Mouse (Mus musculus): ENCODE data around the gene Dnajc11. TPM values are rescaled to one million over a fixed set of nuclear protein-coding genes. Genes with fewer than 3 reads are reported as not detected.

The Dnajc11 gene
- total RNA-seq, 2 experiments from 2014 or later, result 70.8 to 74.7 TPM

GRCm38 (mm10) chr4:151919900-151920643 is 13.4 kb upstream of the Dnajc11 start:
- intact Hi-C loops (cut with DNase I), result loop anchor here (5.0 to 10.0 kb wide), 2 partner anchors 53 to 765 kb away; no protein-coding TSS in a partner anchor
- peak in 1 of 2 experiments; percentile 63 for DNase-seq (ENCODE audit: low spot score in 2 of 2)

DNA sequence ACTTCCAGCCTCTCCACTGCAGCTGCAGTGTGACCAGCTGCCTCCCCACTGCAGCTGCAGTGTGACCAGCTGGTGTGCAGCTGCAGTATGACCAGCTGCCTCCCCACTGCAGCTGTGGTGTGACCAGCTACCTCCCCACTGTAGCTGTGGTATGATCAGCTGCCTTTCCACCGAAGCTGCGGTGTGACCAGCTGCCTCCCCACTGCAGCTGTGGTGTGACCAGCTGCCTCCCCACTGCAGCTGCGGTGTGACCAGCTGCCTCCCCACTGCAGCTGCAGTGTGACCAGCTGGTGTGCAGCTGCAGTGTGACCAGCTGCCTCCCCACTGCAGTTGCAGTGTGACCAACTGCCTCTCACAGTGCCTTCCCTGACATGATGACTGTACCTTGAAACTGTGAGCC is 11.4 kb upstream of the Dnajc11 start:
- intact Hi-C loops (cut with DNase I), result loop anchor here (5.0 kb wide), 1 partner anchor 55 kb away; no protein-coding TSS in a partner anchor
- DNase-seq (ENCODE audit: low spot score in 2 of 2), result no peak

- no peak for DNase-seq (ENCODE audit: low spot score in 2 of 2)
- intact Hi-C loops (cut with DNase I), result no loop called here
These were observed 651 bp upstream of the Dnajc11 start for GRCm38 (mm10) chr4:151932576-151933504.

DNA sequence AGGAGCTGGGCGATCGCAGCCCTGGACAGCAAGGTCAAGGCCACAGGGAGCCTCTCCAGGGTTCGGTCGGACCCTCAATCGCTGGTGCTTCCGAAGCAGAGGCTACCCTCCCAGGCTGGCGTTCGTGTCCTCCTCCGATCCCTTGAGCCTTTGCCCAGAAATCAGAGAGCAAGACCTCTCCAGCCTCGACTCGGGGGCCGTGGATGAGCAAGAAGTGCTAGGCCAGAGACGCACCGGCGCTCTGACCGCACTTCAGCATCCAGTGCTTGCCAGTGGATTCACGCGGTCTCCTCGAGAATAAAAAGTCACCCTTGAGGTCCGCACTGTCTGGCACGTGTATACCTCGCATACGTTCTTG is 703 bp downstream of the Dnajc11 start:
- intact Hi-C loops (cut with DNase I), result no loop called here

GRCm38 (mm10) chr4:151937441-151937840 is 4.0 kb downstream of the Dnajc11 start:
- intact Hi-C loops (cut with DNase I), result no loop called here
- DNase-seq (ENCODE audit: low spot score in 2 of 2), result no peak

More for the DNA sequence above, 703 bp downstream of the Dnajc11 start:
- peak in 1 of 2 experiments; percentile 18 for DNase-seq (ENCODE audit: low spot score in 2 of 2)

- no peak for DNase-seq (ENCODE audit: low spot score in 2 of 2)
- intact Hi-C loops (cut with DNase I), result no loop called here
These were observed 4.6 kb downstream of the Dnajc11 start for GRCm38 (mm10) chr4:151938089-151938488.

DNA sequence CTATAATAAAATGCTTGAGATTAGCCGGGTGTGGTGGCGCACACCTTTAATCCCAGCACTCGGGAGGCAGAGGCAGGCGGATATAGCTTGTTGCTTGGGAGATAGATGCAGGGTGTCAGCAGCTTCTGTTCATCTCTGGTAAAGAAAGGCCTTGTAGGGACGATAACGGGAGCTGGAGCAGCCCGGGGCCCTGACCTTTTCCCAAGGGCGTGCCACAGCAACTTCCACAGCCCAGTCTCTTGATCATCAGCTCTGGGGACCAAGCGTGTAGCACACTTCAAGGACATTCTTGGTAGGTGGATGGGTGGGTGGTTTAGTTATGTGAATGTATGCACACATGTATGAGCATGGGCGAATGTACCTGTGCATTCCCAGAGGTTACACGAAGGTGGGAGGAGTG is 12.7 kb downstream of the Dnajc11 start:
- no peak for DNase-seq (ENCODE audit: low spot score in 2 of 2)

DNA sequence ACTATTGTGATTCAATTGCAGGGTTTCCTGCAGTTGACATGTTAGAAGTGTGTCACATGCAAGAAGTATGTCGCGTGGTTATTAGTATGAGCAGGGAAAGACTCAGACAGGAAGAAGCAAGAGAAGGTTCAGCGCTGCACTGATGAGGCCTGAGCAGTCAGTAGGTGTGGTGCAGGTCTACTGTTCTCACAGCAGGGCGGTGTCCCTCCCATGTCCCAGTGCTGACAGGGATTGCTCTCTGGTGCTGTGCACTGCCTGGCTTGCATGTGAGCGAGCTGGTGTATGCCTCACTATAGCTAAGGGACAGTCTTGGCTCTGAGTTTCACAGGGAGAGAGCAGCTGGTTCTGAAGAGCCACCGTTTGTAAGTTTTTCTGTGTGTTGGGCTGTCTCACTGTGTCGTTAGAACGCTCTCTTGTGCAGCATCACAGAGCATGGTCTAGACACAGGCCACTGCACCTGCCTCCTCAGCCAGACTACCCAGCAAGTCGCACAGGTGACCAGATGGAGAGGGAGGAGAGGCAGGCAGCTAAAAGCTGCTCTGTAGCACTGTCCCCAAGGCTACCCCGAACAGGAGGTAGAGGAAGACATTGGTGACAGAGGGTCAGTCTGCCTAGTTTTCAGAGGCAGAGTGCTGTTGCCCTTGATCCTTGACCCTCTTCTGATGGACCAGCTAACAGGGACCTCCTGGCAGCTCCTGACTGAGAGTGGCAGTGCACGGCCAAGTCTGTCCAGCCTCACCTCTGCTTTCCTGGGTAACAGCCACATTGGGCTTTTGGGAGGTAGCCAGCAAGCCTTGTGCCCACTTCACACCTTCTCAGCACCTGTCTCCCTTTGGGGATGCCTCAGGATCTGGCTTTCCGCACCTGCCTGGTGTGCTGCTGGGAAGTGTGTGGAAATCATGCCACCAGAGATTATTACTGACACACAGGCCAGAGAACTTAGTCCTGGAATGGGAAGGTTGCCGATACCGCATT is 15.3 kb downstream of the Dnajc11 start:
- DNase-seq (ENCODE audit: low spot score in 2 of 2), result no peak
- intact Hi-C loops (cut with DNase I), result no loop called here

More for the DNA sequence above, 12.7 kb downstream of the Dnajc11 start:
- intact Hi-C loops (cut with DNase I), result no loop called here

GRCm38 (mm10) chr4:151953209-151953608 is 19.7 kb downstream of the Dnajc11 start:
- DNase-seq (ENCODE audit: low spot score in 2 of 2), result no peak
- intact Hi-C loops (cut with DNase I), result no loop called here

- DNase-seq (ENCODE audit: low spot score in 2 of 2), result no peak
- intact Hi-C loops (cut with DNase I), result no loop called here
These were observed 22.3 kb downstream of the Dnajc11 start for GRCm38 (mm10) chr4:151955791-151956190.

DNA sequence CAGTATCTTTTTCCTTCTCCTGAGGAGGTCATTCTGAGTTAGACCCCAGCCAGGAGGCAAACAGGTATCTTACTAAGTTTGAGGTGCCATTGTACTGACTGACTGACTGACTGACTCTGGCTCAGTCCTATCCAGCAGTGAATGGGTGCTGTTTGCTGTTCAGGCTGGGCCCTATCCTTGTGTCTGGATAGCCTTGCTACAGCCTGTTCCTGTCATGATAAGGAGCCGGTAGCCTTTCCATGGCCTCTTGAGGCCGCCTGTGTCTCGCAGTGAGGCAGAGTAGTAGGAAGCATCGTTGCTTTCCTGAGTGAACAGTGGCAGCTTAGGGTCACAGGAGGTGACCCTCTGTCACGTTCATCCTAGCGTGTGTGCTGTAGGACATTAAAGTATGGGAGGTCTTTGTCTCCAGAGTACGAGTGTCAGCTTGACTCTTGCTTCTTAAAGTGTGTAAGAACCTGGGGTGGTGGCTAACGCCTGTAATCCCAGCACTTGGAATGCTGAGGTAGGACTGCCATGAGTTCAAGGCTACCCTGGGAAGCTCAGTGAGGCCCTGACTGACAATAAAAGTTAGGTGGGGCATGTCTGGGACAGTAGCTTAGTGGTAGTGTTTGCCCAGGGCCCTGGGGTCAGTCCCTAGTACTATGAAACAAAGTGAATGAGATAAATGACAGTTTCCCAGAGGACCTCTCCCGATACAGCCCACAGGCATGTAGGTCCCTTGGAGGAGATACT is 24.3 kb downstream of the Dnajc11 start:
- intact Hi-C loops (cut with DNase I), result no loop called here
- DNase-seq (ENCODE audit: low spot score in 2 of 2), result no peak

GRCm38 (mm10) chr4:151959849-151960512 is 26.5 kb downstream of the Dnajc11 start:
- intact Hi-C loops (cut with DNase I), result no loop called here
- no peak for DNase-seq (ENCODE audit: low spot score in 2 of 2)

DNA sequence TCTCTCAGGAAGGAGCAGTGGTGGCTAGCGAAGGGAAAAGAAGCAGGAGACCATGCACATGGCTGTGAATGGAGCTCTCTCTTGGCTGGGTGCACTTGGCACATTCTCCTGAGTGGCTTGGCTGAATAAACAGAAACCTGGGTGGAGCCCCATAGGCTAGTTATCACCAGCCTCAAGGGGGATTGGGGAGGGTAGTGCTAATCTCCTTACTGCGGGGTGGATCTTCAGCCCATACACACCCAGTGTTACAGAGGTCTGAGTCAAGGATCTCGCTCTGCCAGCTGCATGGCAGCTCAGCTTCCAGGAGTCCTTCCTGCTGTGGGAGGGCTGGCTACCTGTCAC is 27.0 kb downstream of the Dnajc11 start:
- DNase-seq (ENCODE audit: low spot score in 2 of 2), result no peak
- intact Hi-C loops (cut with DNase I), result no loop called here

DNA sequence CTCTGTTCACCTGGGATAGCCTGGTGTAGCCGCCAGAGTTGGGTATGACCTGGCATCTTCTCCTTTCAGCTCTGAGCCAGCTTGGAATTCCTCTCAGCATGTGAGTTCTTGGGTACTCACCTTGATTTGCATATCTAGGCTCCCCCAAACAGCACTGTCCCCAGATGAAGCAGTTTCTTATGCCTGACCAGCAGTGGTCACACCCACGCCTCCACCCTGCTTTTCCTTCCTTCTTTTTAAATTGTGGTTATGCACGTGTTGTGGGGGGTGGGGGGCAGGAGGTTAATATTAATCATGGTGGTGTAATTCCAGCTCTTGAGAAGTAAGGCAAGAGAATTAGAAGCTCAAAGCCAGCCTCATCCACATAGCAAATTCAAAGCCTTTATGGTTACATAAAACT is 29.3 kb downstream of the Dnajc11 start:
- intact Hi-C loops (cut with DNase I), result no loop called here
- DNase-seq (ENCODE audit: low spot score in 2 of 2), result no peak

DNA sequence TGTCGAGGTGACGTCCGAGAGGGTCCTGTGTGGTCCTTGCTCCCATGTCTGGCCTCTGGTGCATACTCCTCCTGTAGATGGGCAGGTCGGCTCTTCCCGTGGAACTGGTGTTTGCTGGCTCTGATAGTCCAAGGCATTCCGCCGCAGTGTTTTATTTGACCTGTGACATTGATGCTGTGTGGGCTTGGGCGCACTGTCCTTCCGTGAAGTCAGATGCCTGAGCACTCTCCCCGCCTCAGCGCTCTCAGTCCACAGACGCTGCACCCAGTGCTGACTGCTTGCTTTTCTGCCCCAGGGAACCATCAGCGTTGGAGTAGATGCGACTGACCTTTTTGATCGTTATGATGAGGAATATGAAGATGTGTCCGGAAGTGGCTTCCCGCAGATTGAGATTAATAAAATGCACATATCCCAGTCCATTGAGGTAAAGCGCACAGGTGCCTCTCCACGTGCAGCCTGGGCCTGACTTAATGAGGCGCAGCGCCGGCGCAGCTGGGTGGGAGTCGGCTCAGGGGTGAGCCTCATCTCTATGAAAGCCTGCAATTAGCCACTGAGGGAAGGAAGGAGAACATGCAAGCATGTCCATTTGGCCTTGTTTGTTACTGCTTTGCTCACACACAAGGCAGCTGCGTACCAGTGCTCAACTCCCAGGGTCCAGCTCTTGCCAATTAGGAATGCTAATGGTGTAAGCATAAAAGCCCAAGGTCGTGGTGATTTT is 34.9 kb downstream of the Dnajc11 start:
- no peak for DNase-seq (ENCODE audit: low spot score in 2 of 2)
- intact Hi-C loops (cut with DNase I), result no loop called here

GRCm38 (mm10) chr4:151972221-151972967 is 38.9 kb downstream of the Dnajc11 start:
- DNase-seq (ENCODE audit: low spot score in 2 of 2), result peak; percentile 62 to 81
- intact Hi-C loops (cut with DNase I), result no loop called here

GRCm38 (mm10) chr4:151975441-151975840 is 42.0 kb downstream of the Dnajc11 start:
- DNase-seq (ENCODE audit: low spot score in 2 of 2), result peak in 1 of 2 experiments; percentile 67
- intact Hi-C loops (cut with DNase I), result no loop called here
